Mouse (Mus musculus) intestine, embryonic 15.5 days (tissue): ENCODE data around the gene Ube2d2b. TPM values are rescaled to one million over a fixed set of nuclear protein-coding genes. Genes with fewer than 3 reads are reported as not detected.
A peak's percentile ranks its signal among the peaks of the same experiment; 100 is the strongest.

Source experiments
- ATAC-seq: fragments of 200-750 bp; cut with Nextera tagmentation; 2 replicates; pipeline ENCODE4 v1.8.0; 2017; ENCODE audit warnings: moderate TSS enrichment, moderate library complexity
- H3K27ac ChIP-seq: fragments of 300-500 bp; sonication (generic); 2 replicates; pipeline ENCODE4 v1.5.1; 2015; ENCODE audit warnings: mild to moderate bottlenecking, inconsistent platforms
- H3K27me3 ChIP-seq: fragments of 300-500 bp; sonication (generic); replicated peaks from 2 replicates; pipeline ENCODE4 v1.6.1; 2015; ENCODE audit warnings: inconsistent platforms
- H3K36me3 ChIP-seq: fragments of 300-500 bp; sonication (generic); 2 replicates; pipeline ENCODE4 v1.6.1; 2015; ENCODE audit warnings: inconsistent platforms
- H3K4me1 ChIP-seq: fragments of 300-500 bp; sonication (generic); replicated peaks from 2 replicates; pipeline ENCODE4 v1.6.1; 2015; ENCODE audit warnings: inconsistent platforms
- H3K4me2 ChIP-seq: fragments of 300-500 bp; sonication (generic); replicated peaks from 2 replicates; pipeline ENCODE4 v1.6.1; 2015; ENCODE audit warnings: mild to moderate bottlenecking, inconsistent platforms
- H3K4me3 ChIP-seq: fragments of 300-500 bp; sonication (generic); replicated peaks from 2 replicates; pipeline ENCODE4 v1.5.1; 2015; ENCODE audit warnings: inconsistent platforms
- H3K9ac ChIP-seq: fragments of 300-500 bp; sonication (generic); 2 replicates; pipeline ENCODE4 v1.6.1; 2015; ENCODE audit warnings: inconsistent platforms
- H3K9me3 ChIP-seq: fragments of 300-500 bp; sonication (generic); 2 replicates; pipeline ENCODE4 v1.6.1; 2016; ENCODE audit warnings: inconsistent platforms
- WGBS: fragments of 180-500 bp; shearing (Covaris S2); methylation state at CpG from one replicate; pipeline ENCODE4 v1.1.7; 2015; 5-methylcytosine and 5-hydroxymethylcytosine counted together
- polyA plus RNA-seq: library from polyadenylated mRNA; unstranded; fragments of >200 nt; fragmentation: Nextera tagmentation; extraction: Ambion mirVana; gene quantifications from 2 replicates; pipeline ENCODE4 v1.2.1, GENCODE M21; 2015

Gene Ube2d2b
- polyA plus RNA-seq, 1 experiment from 2014 or later, result not detected

DNA sequence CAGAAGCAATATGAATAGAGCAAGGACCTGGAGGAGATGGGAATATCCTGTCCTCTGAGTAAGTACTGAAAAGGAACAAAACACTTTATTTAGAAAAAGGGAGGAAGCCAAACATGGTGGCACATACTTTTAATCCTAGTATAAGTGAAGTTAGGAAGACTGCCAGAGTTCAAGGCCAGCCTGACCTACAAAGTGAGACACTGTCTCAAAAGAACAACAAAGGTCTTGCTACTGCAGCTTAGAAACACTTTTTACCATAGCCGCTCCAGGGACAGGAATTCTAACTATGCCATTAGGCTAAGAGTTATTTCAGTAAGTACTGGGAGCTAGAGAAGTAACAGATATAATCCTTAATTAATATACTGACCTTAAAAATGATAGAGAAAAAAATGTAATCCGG, 15.2 kb upstream of the Ube2d2b start:
- H3K9ac ChIP-seq, result no peak overlapping the region
- WGBS, result 90% methylated on average over 2 of the region's 2 CpGs
- H3K4me1 ChIP-seq, result no peaks in the 10 kb centered on the region
- no peak overlapping the region for H3K4me3 ChIP-seq
- no peak overlapping the region for H3K27ac ChIP-seq
- H3K9me3 ChIP-seq, result no peaks in the 10 kb centered on the region
- no peak for ATAC-seq
- peaks cover 3% of the 10 kb centered on the region for H3K36me3 ChIP-seq
- H3K4me2 ChIP-seq, result no peak overlapping the region
- no peaks in the 10 kb centered on the region for H3K27me3 ChIP-seq

DNA sequence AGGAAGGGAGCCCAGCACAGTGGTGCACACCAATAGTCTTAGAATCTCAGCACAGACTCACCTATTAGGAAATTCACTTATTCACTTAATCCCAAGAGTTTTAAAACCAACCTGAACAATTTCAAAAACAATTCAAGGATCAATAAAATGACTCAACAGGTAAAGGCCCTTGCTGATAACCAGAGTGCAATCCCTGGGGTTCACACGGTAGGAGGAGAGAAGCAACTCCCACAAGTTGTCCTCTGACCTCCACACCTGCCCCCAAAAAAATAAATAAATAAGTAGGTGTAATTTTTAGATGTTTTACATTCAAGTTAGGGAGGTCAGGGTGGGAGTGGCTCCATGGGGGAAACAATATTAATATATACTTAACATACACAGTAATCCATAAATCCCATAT, 7.4 kb upstream of the Ube2d2b start:
- no peaks in the 10 kb centered on the region for H3K9me3 ChIP-seq
- no peak overlapping the region for H3K9ac ChIP-seq
- 48% methylated on average over 1 of the region's 1 CpGs for WGBS
- no peak overlapping the region for H3K27ac ChIP-seq
- no peak overlapping the region for H3K4me3 ChIP-seq
- no peaks in the 10 kb centered on the region for H3K27me3 ChIP-seq
- H3K36me3 ChIP-seq, result no peaks in the 10 kb centered on the region
- H3K4me2 ChIP-seq, result no peak overlapping the region
- 0 out of 2 replicates have a peak, but pooled peaks cover 2% of the 10 kb centered on the region for H3K4me1 ChIP-seq
- peak; percentile 67 for ATAC-seq

GRCm38 (mm10) chr5:107831351-107831750, 1.5 kb downstream of the Ube2d2b start:
- Histone ChIP-seq H3K4me2 (no peak overlapping the region), H3K4me1 (no peaks in the 10 kb centered on the region; the same call in 1 of the 2 replicates), H3K4me3 (no peak overlapping the region), H3K27me3 (no peaks in the 10 kb centered on the region), H3K9ac (no peak overlapping the region), H3K36me3 (peaks cover 6% of the 10 kb centered on the region), H3K27ac (no peak overlapping the region), H3K9me3 (no peaks in the 10 kb centered on the region)
- 91% methylated on average over 3 of the region's 3 CpGs for WGBS
- ATAC-seq, result no peak

DNA sequence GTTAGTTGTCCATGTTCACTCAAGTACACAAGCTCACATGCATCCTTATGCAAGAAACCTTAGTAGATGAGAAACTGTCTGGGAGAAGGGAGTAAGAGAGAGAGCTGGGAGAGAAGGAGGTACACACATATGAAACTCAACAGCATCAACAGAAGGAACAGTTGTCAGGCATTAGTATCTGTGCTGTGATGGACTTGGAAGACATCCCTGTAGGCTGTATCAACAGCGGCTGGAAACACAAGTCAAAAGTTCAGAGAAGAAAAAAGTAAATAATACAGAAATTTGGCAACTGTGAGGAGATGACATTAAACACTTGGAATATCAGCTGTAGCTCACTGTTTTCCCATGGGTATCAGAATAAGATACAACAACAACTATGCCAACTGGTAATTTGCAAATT, 4.4 kb downstream of the Ube2d2b start:
- ATAC-seq, result no peak
- Histone ChIP-seq H3K27me3 (no peaks in the 10 kb centered on the region), H3K36me3 (peaks cover 6% of the 10 kb centered on the region), H3K4me3 (no peak overlapping the region), H3K4me2 (no peak overlapping the region), H3K9ac (no peak overlapping the region), H3K9me3 (no peaks in the 10 kb centered on the region), H3K4me1 (no peaks in the 10 kb centered on the region; the same call in 1 of the 2 replicates), H3K27ac (no peak overlapping the region)
- 61% methylated on average over 1 of the region's 1 CpGs for WGBS

- Histone ChIP-seq H3K27ac (no peak overlapping the region), H3K4me1 (no peaks in the 10 kb centered on the region; the same call in 1 of the 2 replicates), H3K27me3 (no peaks in the 10 kb centered on the region), H3K4me2 (no peak overlapping the region), H3K9ac (no peak overlapping the region), H3K9me3 (no peaks in the 10 kb centered on the region), H3K36me3 (0 out of 2 replicates have a peak, but pooled peaks cover 5% of the 10 kb centered on the region), H3K4me3 (no peak overlapping the region)
- WGBS, result 41% methylated on average over 3 of the region's 3 CpGs
- ATAC-seq, result no peak
These were observed 9.2 kb downstream of the Ube2d2b start for GRCm38 (mm10) chr5:107838891-107839644.

DNA sequence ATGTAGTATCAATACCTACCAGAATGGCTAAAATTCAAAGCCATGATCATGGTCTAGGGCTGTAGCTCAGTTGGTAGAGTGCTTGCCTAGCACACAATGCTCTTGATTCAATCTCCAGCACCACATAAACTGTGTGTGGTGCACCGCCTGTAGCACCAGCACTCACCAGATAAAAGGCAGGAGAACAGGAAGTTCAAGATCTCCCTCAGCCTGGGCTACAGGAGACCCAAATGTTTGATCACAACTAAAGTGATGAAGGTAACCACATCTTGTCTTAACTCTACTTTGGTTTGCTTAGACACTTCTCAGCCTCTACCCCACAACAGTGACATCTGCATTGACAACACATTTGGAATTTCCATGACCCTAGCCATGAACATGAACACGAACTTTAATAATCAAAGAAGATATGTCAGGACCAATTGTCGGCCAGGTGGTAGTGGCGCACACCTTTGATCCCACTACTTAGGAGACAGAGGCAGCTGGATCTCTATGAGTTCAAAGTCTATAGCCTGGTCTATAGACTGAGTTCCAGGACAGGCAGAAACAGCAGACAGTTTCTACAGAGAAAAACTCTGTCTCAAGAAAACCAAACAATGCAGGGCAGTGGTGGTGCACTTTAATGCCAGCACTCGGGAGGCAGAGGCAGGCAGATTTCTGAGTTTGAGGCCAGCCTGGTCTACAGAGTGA, 10.8 kb downstream of the Ube2d2b start:
- no peaks in the 10 kb centered on the region for H3K4me1 ChIP-seq
- 0 out of 2 replicates have a peak, but pooled peaks cover 5% of the 10 kb centered on the region for H3K36me3 ChIP-seq
- no peaks in the 10 kb centered on the region for H3K27me3 ChIP-seq
- no peak overlapping the region for H3K27ac ChIP-seq
- ATAC-seq, result 0 out of 2 replicates have a peak, but pooled peaks have one; percentile 23
- WGBS, result 87% methylated on average over 5 of the region's 5 CpGs
- H3K9ac ChIP-seq, result no peak overlapping the region
- H3K4me2 ChIP-seq, result no peak overlapping the region
- no peaks in the 10 kb centered on the region for H3K9me3 ChIP-seq
- no peak overlapping the region for H3K4me3 ChIP-seq

DNA sequence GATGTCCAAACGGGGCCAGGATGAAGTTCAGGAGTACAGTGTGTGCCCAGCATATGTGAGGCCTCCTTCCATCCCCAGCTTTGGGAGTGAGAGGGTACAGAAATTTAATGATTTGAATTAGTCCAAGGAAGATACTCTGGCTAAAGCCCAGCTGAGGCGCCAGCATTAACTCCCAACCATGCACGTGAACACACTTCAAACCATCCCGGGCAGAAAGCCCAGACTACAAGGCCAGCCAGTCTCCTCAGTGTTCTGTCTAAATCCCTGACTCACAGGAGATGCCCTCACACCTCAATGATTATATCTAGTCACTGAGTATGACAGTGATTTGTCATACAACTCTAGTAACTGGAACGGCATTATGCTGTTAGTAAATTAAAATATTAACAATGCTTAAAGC, 17.4 kb downstream of the Ube2d2b start:
- ATAC-seq, result no peak
- no peak overlapping the region for H3K4me3 ChIP-seq
- no peak overlapping the region for H3K9ac ChIP-seq
- WGBS, result 77% methylated on average over 5 of the region's 5 CpGs
- no peak overlapping the region for H3K4me2 ChIP-seq
- no peak overlapping the region for H3K27ac ChIP-seq
- no peaks in the 10 kb centered on the region for H3K4me1 ChIP-seq
- H3K36me3 ChIP-seq, result no peaks in the 10 kb centered on the region
- no peaks in the 10 kb centered on the region for H3K9me3 ChIP-seq
- H3K27me3 ChIP-seq, result no peaks in the 10 kb centered on the region

- H3K4me2 ChIP-seq, result no peak overlapping the region
- no peak overlapping the region for H3K9ac ChIP-seq
- H3K27ac ChIP-seq, result no peak overlapping the region
- H3K27me3 ChIP-seq, result no peaks in the 10 kb centered on the region
- WGBS, result 67% methylated on average over 2 of the region's 2 CpGs
- no peak for ATAC-seq
- H3K4me1 ChIP-seq, result no peaks in the 10 kb centered on the region
- no peaks in the 10 kb centered on the region for H3K36me3 ChIP-seq
- no peaks in the 10 kb centered on the region for H3K9me3 ChIP-seq
- no peak overlapping the region for H3K4me3 ChIP-seq
These were observed 17.9 kb downstream of the Ube2d2b start for GRCm38 (mm10) chr5:107847817-107848216.

DNA sequence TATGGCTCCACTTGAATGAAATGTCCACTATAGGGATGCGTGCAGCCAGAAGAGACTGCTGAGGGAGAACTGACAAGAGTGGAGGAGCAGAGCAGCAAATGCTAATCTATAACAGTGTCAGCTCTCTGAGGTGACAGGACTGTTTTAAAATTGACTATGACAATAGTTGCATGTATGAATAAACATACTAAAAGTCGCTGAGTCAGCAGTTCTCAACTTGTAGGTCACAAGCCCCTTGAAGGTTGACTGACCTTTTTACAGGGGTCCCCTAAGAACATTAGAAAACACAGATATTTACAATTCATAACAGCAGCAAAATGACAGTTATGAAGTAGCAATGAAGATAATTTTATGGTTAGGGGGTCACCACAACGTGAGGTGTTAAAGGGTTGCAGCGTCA, 19.1 kb downstream of the Ube2d2b start:
- WGBS, result 89% methylated on average over 4 of the region's 4 CpGs
- Histone ChIP-seq H3K4me2 (no peak overlapping the region), H3K36me3 (no peaks in the 10 kb centered on the region), H3K4me3 (no peak overlapping the region), H3K9me3 (no peaks in the 10 kb centered on the region), H3K27me3 (no peaks in the 10 kb centered on the region), H3K9ac (no peak overlapping the region), H3K4me1 (peaks cover 4% of the 10 kb centered on the region), H3K27ac (no peak overlapping the region)
- no peak for ATAC-seq

- H3K27me3 ChIP-seq, result no peaks in the 10 kb centered on the region
- H3K4me3 ChIP-seq, result no peak overlapping the region
- 37% methylated on average over 6 of the region's 6 CpGs for WGBS
- H3K9me3 ChIP-seq, result no peaks in the 10 kb centered on the region
- H3K27ac ChIP-seq, result peak overlapping the region; percentile 51; the same call in 1 of the 2 replicates
- no peaks in the 10 kb centered on the region for H3K36me3 ChIP-seq
- peaks cover 11% of the 10 kb centered on the region for H3K4me1 ChIP-seq
- ATAC-seq, result no peak; the same call in 1 of the 2 replicates
- H3K4me2 ChIP-seq, result no peak overlapping the region
- no peak overlapping the region for H3K9ac ChIP-seq
These were observed 23.9 kb downstream of the Ube2d2b start for GRCm38 (mm10) chr5:107853807-107854206.

DNA sequence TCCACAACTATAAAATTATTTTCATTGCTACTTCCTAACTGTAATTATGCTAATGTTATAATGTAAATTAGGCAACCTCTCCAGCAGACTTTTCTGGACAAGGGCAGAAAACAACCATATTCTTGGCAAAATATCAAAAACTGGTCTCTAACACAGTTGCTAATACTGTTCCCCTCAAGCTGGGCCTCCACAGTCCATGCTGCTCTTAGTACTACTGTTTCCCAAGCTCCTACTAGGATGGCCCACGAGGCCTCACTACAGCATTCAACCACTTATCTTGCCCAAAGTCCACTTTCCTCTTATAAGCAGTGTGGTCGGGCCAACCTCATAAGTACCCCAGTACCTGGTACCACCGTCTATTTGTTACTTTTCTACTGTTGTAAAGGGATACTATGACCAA, 24.7 kb downstream of the Ube2d2b start:
- H3K27me3 ChIP-seq, result no peaks in the 10 kb centered on the region
- peaks cover 11% of the 10 kb centered on the region for H3K4me1 ChIP-seq
- no peak overlapping the region for H3K27ac ChIP-seq
- H3K36me3 ChIP-seq, result no peaks in the 10 kb centered on the region
- H3K9ac ChIP-seq, result no peak overlapping the region
- no peaks in the 10 kb centered on the region for H3K9me3 ChIP-seq
- peak; percentile 73 for ATAC-seq
- WGBS, result 57% methylated on average over 3 of the region's 3 CpGs
- H3K4me2 ChIP-seq, result no peak overlapping the region
- no peak overlapping the region for H3K4me3 ChIP-seq

GRCm38 (mm10) chr5:107855546-107855945, 25.6 kb downstream of the Ube2d2b start:
- ATAC-seq, result no peak
- no peaks in the 10 kb centered on the region for H3K9me3 ChIP-seq
- WGBS, result 66% methylated on average over 2 of the region's 2 CpGs

More at GRCm38 (mm10) chr5:107855546-107855945, 25.6 kb downstream of the Ube2d2b start:
- H3K4me1 ChIP-seq, result peaks cover 11% of the 10 kb centered on the region
- no peak overlapping the region for H3K9ac ChIP-seq
- no peaks in the 10 kb centered on the region for H3K36me3 ChIP-seq
- H3K4me2 ChIP-seq, result no peak overlapping the region
- H3K27ac ChIP-seq, result no peak overlapping the region
- H3K27me3 ChIP-seq, result no peaks in the 10 kb centered on the region
- H3K4me3 ChIP-seq, result no peak overlapping the region
